Mouse (Mus musculus) right cerebral cortex, postnatal 36 days (tissue): ENCODE results near the gene Olfr1201.

ENCODE experiments used
- DNase-seq, 2 experiments: peaks; one replicate each; pipeline ENCODE4 v3.0.0; 2022; ENCODE audit warnings: low spot score in 2 of 2, mixed read lengths in 1 of 2

Olfr1201 gene

GRCm38 (mm10) chr2:88792736-88793135 lies at the start of gene Olfr1201:
TSS of gene Olfr1201 (plus strand) at chr2:88793036.
- DNase-seq, result no peak

- no peak for DNase-seq
Observed at GRCm38 (mm10) chr2:88743379-88743778, 49.5 kb upstream of the Olfr1201 start.

GRCm38 (mm10) chr2:88751270-88751669 lies 41.6 kb upstream of the Olfr1201 start, which contains the start of gene Olfr1198:
TSS of gene Olfr1198 (minus strand) at chr2:88751370.
- DNase-seq, result no peak

GRCm38 (mm10) chr2:88760369-88760768 lies 32.5 kb upstream of the Olfr1201 start, which contains the start of gene Olfr1199:
TSS of gene Olfr1199 (minus strand) at chr2:88760469.
- DNase-seq, result no peak

- DNase-seq, result no peak
Observed at GRCm38 (mm10) chr2:88770388-88770787, 22.4 kb upstream of the Olfr1201 start, which contains the start of gene Olfr1200. TSS of gene Olfr1200 (minus strand) at chr2:88770488.

GRCm38 (mm10) chr2:88814196-88814595 lies 21.4 kb downstream of the Olfr1201 start, which contains the start of gene Olfr1202:
TSS of gene Olfr1202 (plus strand) at chr2:88814496.
- no peak for DNase-seq

GRCm38 (mm10) chr2:88829437-88829836 lies 36.6 kb downstream of the Olfr1201 start, which contains the start of gene Olfr1205:
TSS of gene Olfr1205 (plus strand) at chr2:88829737.
- no peak for DNase-seq

- no peak for DNase-seq
Observed at GRCm38 (mm10) chr2:88838477-88838876, 45.6 kb downstream of the Olfr1201 start.
